Mouse (Mus musculus) naive thymus-derived CD4-positive, alpha-beta T cell, adult 5 months (primary cell): Measurements from ENCODE around the gene Hspa12a. TPM values are rescaled to one million over a fixed set of nuclear protein-coding genes. Genes with fewer than 3 reads are reported as not detected.

Source experiments
- polyA plus RNA-seq: library from polyadenylated mRNA; unstranded; fragments of 100-300 nt; shearing (Covaris generic); gene quantifications from one replicate; pipeline ENCODE4 v1.2.1, GENCODE M21; 2017

Hspa12a gene
- polyA plus RNA-seq, result 2.3 TPM

DNA sequence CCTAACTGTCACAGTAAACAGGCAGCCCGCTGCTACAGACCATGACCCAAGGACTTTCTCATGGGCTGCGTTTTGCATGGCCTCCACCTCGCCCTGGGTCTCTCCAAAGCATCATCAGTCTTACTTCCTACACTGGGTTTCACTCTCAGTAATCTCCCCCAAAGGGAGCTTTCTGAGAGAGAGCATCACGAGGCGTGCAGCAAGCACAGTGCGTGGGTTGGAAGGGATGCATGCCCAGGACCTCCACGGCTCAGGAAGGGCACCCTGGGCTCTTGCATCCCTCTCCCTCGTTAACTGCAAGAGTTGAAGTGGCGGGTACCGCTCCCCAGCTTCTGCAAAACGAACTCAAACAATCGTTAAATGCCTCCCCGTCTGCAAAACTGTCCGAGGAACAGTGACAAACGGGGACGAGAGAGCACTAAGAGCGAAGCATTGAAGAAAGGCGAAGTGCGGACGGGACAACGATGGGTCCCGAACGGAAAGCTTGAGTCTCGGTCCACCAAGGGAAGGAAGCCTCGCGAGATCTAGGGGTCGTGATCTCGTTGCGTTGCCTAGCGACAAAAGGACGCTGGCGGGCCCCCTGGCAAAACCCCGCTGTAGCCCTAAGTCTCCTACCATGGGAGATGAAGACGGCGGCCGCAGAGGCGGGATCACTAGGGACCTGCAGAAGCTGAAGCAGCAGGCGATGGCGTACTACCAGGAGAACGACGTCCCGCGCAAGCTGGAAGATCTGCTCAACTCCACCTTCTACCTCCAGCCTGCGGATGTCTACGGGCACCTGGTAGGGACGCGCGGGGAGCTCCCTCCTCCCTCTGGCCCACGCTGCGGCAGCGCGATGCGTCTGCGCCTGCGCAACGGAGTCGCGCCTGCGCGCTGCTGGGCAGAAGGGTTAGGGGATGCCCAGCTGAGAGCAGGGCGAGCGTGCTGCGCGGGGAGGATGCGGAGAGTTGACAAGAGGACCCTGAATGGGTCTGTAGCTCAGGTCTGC is at the start of gene Hspa12a, which contains the start of gene Eno4:
Gene Hspa12a, minus strand, starts transcription at position 814 of the 988 bp plus-strand sequence.
Gene Eno4, plus strand, starts transcription at position 585 of the 988 bp plus-strand sequence.

DNA sequence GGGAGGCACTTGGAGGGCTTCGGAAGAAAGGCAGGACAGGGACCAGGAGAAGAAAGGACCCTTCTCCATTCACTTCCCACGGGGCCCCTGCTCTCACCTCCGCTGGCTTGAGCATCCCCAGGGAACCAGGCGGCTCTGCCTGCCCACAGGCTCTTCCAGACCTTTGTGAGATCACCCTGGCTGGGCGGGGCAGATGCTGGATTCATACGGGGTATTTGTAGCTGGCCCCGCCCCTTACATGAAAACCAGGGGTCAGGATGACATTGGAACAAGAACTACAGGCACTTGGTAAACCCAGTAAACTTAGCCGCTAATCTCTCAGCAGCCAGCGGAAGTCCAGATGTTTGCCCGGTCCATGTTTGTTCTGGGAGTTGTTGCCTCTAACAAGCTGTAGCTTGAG is 149.2 kb downstream of the Hspa12a start, which contains the start of gene 1700019N19Rik:
Gene 1700019N19Rik, minus strand, starts transcription at position 178 of the 400 bp plus-strand sequence.

DNA sequence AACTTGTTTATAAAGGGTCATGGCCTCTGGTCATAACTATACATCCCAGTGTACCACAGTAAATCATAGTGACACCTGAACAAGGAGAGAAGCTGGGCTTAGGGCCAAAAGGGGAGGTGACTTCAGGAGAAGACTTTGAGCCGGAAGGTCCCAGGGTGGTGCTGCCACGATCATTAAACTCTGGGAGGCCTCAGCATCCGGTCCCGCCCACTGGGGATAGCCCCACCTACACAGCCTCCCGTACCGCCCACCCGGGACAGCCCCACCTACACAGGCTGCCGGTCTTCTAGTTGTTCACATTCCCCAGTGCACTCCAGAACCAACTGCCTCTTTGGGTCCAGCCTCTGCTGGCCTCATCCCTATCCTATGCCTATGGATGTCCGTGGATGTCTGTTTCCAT is 184.0 kb downstream of the Hspa12a start, which contains the start of gene Pnliprp2:
Gene Pnliprp2, plus strand, starts transcription at position 297 of the 400 bp plus-strand sequence.

Other genes with a start within 250 kb of the Hspa12a start
- gene Pnliprp1, start 214.8 kb downstream of the Hspa12a start, polyA plus RNA-seq, result 0.27 TPM
- gene Pnliprp2, start 183.9 kb downstream of the Hspa12a start, polyA plus RNA-seq, result not detected
- gene 1700019N19Rik, start 149.2 kb downstream of the Hspa12a start, polyA plus RNA-seq, result not detected
- not detected for gene Eno4, start 229 bp downstream of the Hspa12a start, polyA plus RNA-seq
- gene Shtn1, start 132.4 kb upstream of the Hspa12a start, polyA plus RNA-seq, result not detected
- gene Vax1, start 226.4 kb upstream of the Hspa12a start, polyA plus RNA-seq, result not detected